Mouse (Mus musculus): ENCODE measurements around the gene Dcaf12. TPM values are rescaled to one million over a fixed set of nuclear protein-coding genes. Genes with fewer than 3 reads are reported as not detected.

Dcaf12 gene
- total and polyA plus RNA-seq, 3 experiments = 24.3 to 49.2 TPM; not detected in 1

GRCm38 (mm10) chr4:41259019-41259418, 55.7 kb downstream of the Dcaf12 start:
- no peaks in the 10 kb centered on the region for H3K9me3 ChIP-seq (replicated peaks; ENCODE audit: insufficient read depth, low read length)
- no peak overlapping the region for H3K9ac ChIP-seq (ENCODE audit: control insufficient read depth, low read depth, low read length, poor library complexity, severe bottlenecking)
- peaks cover 61% of the 10 kb centered on the region for H3K79me2 ChIP-seq (ENCODE audit: control insufficient read depth, insufficient read depth, low read length, poor library complexity)
- no peak overlapping the region for H3K4me3 ChIP-seq (ENCODE audit: control insufficient read depth in 1 of 2, insufficient read depth in 1 of 2, low read depth in 2 of 2, low read length in 2 of 2)
- TF ChIP-seq NRF1 (IDR thresholded peaks at IDR 0.05; ENCODE audit: insufficient read depth, low read depth, low read length, poor library complexity, severe bottlenecking) (no peak), USF2 (IDR thresholded peaks at IDR 0.05; ENCODE audit: borderline replicate concordance in 1 of 2, insufficient read depth in 1 of 2, low read depth in 1 of 2, low read length in 2 of 2) (no peak), JUND (IDR thresholded peaks at IDR 0.05; ENCODE audit: low read depth, low read length) (no peak), HCFC1 (IDR thresholded peaks at IDR 0.05; ENCODE audit: low read depth, low read length) (no peak), TBP (IDR thresholded peaks at IDR 0.05; ENCODE audit: low read depth, low read length) (no peak), CTCF (IDR thresholded peaks at IDR 0.05 in 2 of 3, conservative IDR thresholded peaks at IDR 0.05 in 1 of 3; ENCODE audit: control insufficient read depth in 1 of 3, insufficient read depth in 1 of 3, low read depth in 2 of 3, low read length in 3 of 3, poor library complexity in 1 of 3, severe bottlenecking in 1 of 3) (no peak), RAD21 (IDR thresholded peaks at IDR 0.05; ENCODE audit: low read depth, low read length) (no peak), KAT2A (conservative IDR thresholded peaks at IDR 0.05; ENCODE audit: low read depth, low read length) (no peak), CHD2 (IDR thresholded peaks at IDR 0.05; ENCODE audit: low read length) (no peak), SMC3 (IDR thresholded peaks at IDR 0.05; ENCODE audit: low read depth, low read length) (no peak), GATA1 (IDR thresholded peaks at IDR 0.05; ENCODE audit: low read depth, low read length) (no peak), CHD1 (IDR thresholded peaks at IDR 0.05; ENCODE audit: low read depth, low read length) (no peak), MXI1 (IDR thresholded peaks at IDR 0.05; ENCODE audit: low read depth, low read length) (no peak), ZNF384 (IDR thresholded peaks at IDR 0.05; ENCODE audit: low read depth, low read length) (no peak)
- peaks cover 4 to 5% of the 10 kb centered on the region in 2 experiments for H3K4me1 ChIP-seq (ENCODE audit: control insufficient read depth in 1 of 2, insufficient read depth in 2 of 2, low read length in 2 of 2)
- DNase-seq (ENCODE audit: low read depth, low spot score) = no peak
- H3K36me3 ChIP-seq (ENCODE audit: control insufficient read depth in 1 of 2, insufficient read depth in 2 of 2, low read length in 2 of 2) = peaks cover 6 to 17% of the 10 kb centered on the region in 2 experiments
- H3K27ac ChIP-seq (ENCODE audit: control insufficient read depth, low read depth, low read length) = no peak overlapping the region
- H3K27me3 ChIP-seq (ENCODE audit: control insufficient read depth in 1 of 2, insufficient read depth in 2 of 2, low read length in 2 of 2) = no peaks in the 10 kb centered on the region

GRCm38 (mm10) chr4:41257752-41258151, 56.9 kb downstream of the Dcaf12 start:
- Histone ChIP-seq H3K4me3 (ENCODE audit: control insufficient read depth in 1 of 2, insufficient read depth in 1 of 2, low read depth in 2 of 2, low read length in 2 of 2) (no peak overlapping the region), H3K9ac (ENCODE audit: control insufficient read depth, low read depth, low read length, poor library complexity, severe bottlenecking) (no peak overlapping the region), H3K36me3 (ENCODE audit: control insufficient read depth in 1 of 2, insufficient read depth in 2 of 2, low read length in 2 of 2) (peaks cover 6 to 15% of the 10 kb centered on the region in 2 experiments), H3K4me1 (ENCODE audit: control insufficient read depth in 1 of 2, insufficient read depth in 2 of 2, low read length in 2 of 2) (peaks cover 4 to 5% of the 10 kb centered on the region in 2 experiments), H3K9me3 (replicated peaks; ENCODE audit: insufficient read depth, low read length) (no peaks in the 10 kb centered on the region), H3K79me2 (ENCODE audit: control insufficient read depth, insufficient read depth, low read length, poor library complexity) (peaks cover 67% of the 10 kb centered on the region), H3K27me3 (ENCODE audit: control insufficient read depth in 1 of 2, insufficient read depth in 2 of 2, low read length in 2 of 2) (no peaks in the 10 kb centered on the region), H3K27ac (ENCODE audit: control insufficient read depth, low read depth, low read length) (no peak overlapping the region)
- TF ChIP-seq CHD2 (IDR thresholded peaks at IDR 0.05; ENCODE audit: low read length) (no peak), MYB (IDR thresholded peaks at IDR 0.05; ENCODE audit: low read depth, low read length) (no peak), RAD21 (IDR thresholded peaks at IDR 0.05; ENCODE audit: low read depth, low read length) (no peak), TAL1 (IDR thresholded peaks at IDR 0.05; ENCODE audit: low read length) (no peak), JUND (IDR thresholded peaks at IDR 0.05; ENCODE audit: low read depth, low read length) (no peak), UBTF (IDR thresholded peaks at IDR 0.05; ENCODE audit: borderline replicate concordance, insufficient read depth, low read depth, low read length) (no peak), SMC3 (IDR thresholded peaks at IDR 0.05; ENCODE audit: low read depth, low read length) (no peak), HCFC1 (IDR thresholded peaks at IDR 0.05; ENCODE audit: low read depth, low read length) (no peak), RCOR1 (IDR thresholded peaks at IDR 0.05; ENCODE audit: low read depth, low read length) (no peak), ZKSCAN1 (IDR thresholded peaks at IDR 0.05; ENCODE audit: low read depth, low read length) (no peak), POLR2AphosphoS2 (IDR thresholded peaks at IDR 0.05; ENCODE audit: low read length) (no peak), NRF1 (IDR thresholded peaks at IDR 0.05; ENCODE audit: insufficient read depth, low read depth, low read length, poor library complexity, severe bottlenecking) (no peak), CHD1 (IDR thresholded peaks at IDR 0.05; ENCODE audit: low read depth, low read length) (no peak), USF2 (IDR thresholded peaks at IDR 0.05; ENCODE audit: borderline replicate concordance in 1 of 2, insufficient read depth in 1 of 2, low read depth in 1 of 2, low read length in 2 of 2) (no peak), MXI1 (IDR thresholded peaks at IDR 0.05; ENCODE audit: low read depth, low read length) (no peak)
- no peak for DNase-seq (ENCODE audit: low read depth, low spot score)
